Mouse (Mus musculus): ENCODE measurements around the gene 3110082I17Rik. TPM values are rescaled to one million over a fixed set of nuclear protein-coding genes. Genes with fewer than 3 reads are reported as not detected.

The 3110082I17Rik gene
- total and polyA plus RNA-seq, 2 experiments from 2014 or later, result 4.3 to 14.9 TPM

- DNase-seq (ENCODE audit: low spot score) (no peak), ATAC-seq (ENCODE audit: low FRiP score) (no peak)
- no peaks in the 10 kb centered on the region for H3K9me3 ChIP-seq (ENCODE audit: low read length)
- H3K4me2 ChIP-seq (ENCODE audit: low read depth, low read length, poor library complexity, severe bottlenecking), result no peak overlapping the region
- no peak overlapping the region for H3K27ac ChIP-seq (ENCODE audit: low read depth, low read length)
- H3K4me1 ChIP-seq (ENCODE audit: insufficient read depth, low read length), result no peaks in the 10 kb centered on the region
- 71% methylated on average over 2 of the region's 2 CpGs for WGBS
- peaks cover 8% of the 10 kb centered on the region for H3K36me3 ChIP-seq (ENCODE audit: insufficient read depth, low read length)
- H3K9ac ChIP-seq (replicated peaks; ENCODE audit: low read length, poor library complexity, severe bottlenecking), result no peak overlapping the region
- H3K27me3 ChIP-seq (ENCODE audit: insufficient read depth, low read length), result no peaks in the 10 kb centered on the region
- TF ChIP-seq CTCF (IDR thresholded peaks at IDR 0.05), result no peak
- H3K4me3 ChIP-seq (ENCODE audit: low read depth, low read length), result no peak overlapping the region
These were observed 6.0 kb upstream of the 3110082I17Rik start for GRCm38 (mm10) chr5:139466373-139466772.

- Histone ChIP-seq H3K9me3 (ENCODE audit: low read length) (no peaks in the 10 kb centered on the region), H3K36me3 (ENCODE audit: insufficient read depth, low read length) (no peaks in the 10 kb centered on the region), H3K4me2 (ENCODE audit: low read depth, low read length, poor library complexity, severe bottlenecking) (no peak overlapping the region), H3K4me1 (ENCODE audit: insufficient read depth, low read length) (no peaks in the 10 kb centered on the region), H3K27me3 (ENCODE audit: insufficient read depth, low read length) (no peaks in the 10 kb centered on the region), H3K27ac (ENCODE audit: low read depth, low read length) (no peak overlapping the region), H3K4me3 (ENCODE audit: low read depth, low read length) (no peak overlapping the region), H3K9ac (replicated peaks; ENCODE audit: low read length, poor library complexity, severe bottlenecking) (no peak overlapping the region)
- no peak for DNase-seq (ENCODE audit: low spot score)
- no peak for ATAC-seq (ENCODE audit: low FRiP score)
- WGBS, result 67% methylated on average over 4 of the region's 4 CpGs
- no peak for TF ChIP-seq CTCF (IDR thresholded peaks at IDR 0.05)
These were observed 4.5 kb upstream of the 3110082I17Rik start for GRCm38 (mm10) chr5:139464874-139465273.

GRCm38 (mm10) chr5:139459938-139460337, 389 bp downstream of the 3110082I17Rik start:
- no peaks in the 10 kb centered on the region for H3K9me3 ChIP-seq (ENCODE audit: low read length)
- H3K9ac ChIP-seq (replicated peaks; ENCODE audit: low read length, poor library complexity, severe bottlenecking), result peak overlapping the region; percentile 59
- TF ChIP-seq CTCF (IDR thresholded peaks at IDR 0.05), result no peak
- H3K4me2 ChIP-seq (ENCODE audit: low read depth, low read length, poor library complexity, severe bottlenecking), result peak overlapping the region; percentile 84
- peak overlapping the region; percentile 55 for H3K4me3 ChIP-seq (ENCODE audit: low read depth, low read length)
- ATAC-seq (ENCODE audit: low FRiP score), result peak; percentile 42; the same call in 1 of the 2 replicates
- 8% methylated on average over 10 of the region's 10 CpGs for WGBS
- H3K4me1 ChIP-seq (ENCODE audit: insufficient read depth, low read length), result peaks cover 7% of the 10 kb centered on the region
- H3K27me3 ChIP-seq (ENCODE audit: insufficient read depth, low read length), result no peaks in the 10 kb centered on the region
- no peak overlapping the region for H3K27ac ChIP-seq (ENCODE audit: low read depth, low read length)
- DNase-seq (ENCODE audit: low spot score), result no peak
- peaks cover 4% of the 10 kb centered on the region; the same call in 1 of the 2 replicates for H3K36me3 ChIP-seq (ENCODE audit: insufficient read depth, low read length)

- no peak overlapping the region for H3K4me2 ChIP-seq (ENCODE audit: low read depth, low read length, poor library complexity, severe bottlenecking)
- H3K36me3 ChIP-seq (ENCODE audit: insufficient read depth, low read length), result peaks cover 5% of the 10 kb centered on the region; the same call in 1 of the 2 replicates
- no peaks in the 10 kb centered on the region for H3K27me3 ChIP-seq (ENCODE audit: insufficient read depth, low read length)
- no peak overlapping the region for H3K4me3 ChIP-seq (ENCODE audit: low read depth, low read length)
- no peak for TF ChIP-seq CTCF (IDR thresholded peaks at IDR 0.05)
- no peak overlapping the region for H3K27ac ChIP-seq (ENCODE audit: low read depth, low read length)
- WGBS, result 93% methylated on average over 8 of the region's 8 CpGs
- no peak for ATAC-seq (ENCODE audit: low FRiP score)
- no peaks in the 10 kb centered on the region for H3K9me3 ChIP-seq (ENCODE audit: low read length)
- DNase-seq (ENCODE audit: low spot score), result no peak
- peaks cover 7% of the 10 kb centered on the region for H3K4me1 ChIP-seq (ENCODE audit: insufficient read depth, low read length)
- H3K9ac ChIP-seq (replicated peaks; ENCODE audit: low read length, poor library complexity, severe bottlenecking), result no peak overlapping the region
These were observed 3.1 kb downstream of the 3110082I17Rik start for GRCm38 (mm10) chr5:139457241-139457640.

DNA sequence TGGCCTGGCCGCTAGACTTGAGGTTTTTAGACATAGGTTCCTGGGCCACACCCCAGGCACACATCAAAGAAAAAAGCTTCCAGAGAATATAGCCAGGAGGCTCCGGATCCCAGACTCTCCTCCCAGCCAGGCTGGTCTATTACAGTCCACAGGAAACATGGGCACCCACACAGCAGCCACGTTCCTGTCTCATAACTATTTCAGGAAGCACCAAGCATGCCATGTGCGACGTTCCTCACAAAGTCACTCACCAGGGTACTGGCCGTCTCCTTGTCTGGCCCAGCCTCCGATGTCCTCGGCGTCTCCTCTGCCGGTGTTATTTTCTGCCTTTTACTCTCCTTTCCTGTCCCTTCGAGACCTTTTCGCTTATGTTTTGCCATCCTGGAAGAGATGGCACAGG, 5.2 kb downstream of the 3110082I17Rik start:
- H3K36me3 ChIP-seq (ENCODE audit: insufficient read depth, low read length), result peaks cover 5% of the 10 kb centered on the region; the same call in 1 of the 2 replicates
- H3K9ac ChIP-seq (replicated peaks; ENCODE audit: low read length, poor library complexity, severe bottlenecking), result no peak overlapping the region
- no peak overlapping the region for H3K27ac ChIP-seq (ENCODE audit: low read depth, low read length)
- no peak overlapping the region for H3K4me2 ChIP-seq (ENCODE audit: low read depth, low read length, poor library complexity, severe bottlenecking)
- H3K4me1 ChIP-seq (ENCODE audit: insufficient read depth, low read length), result peaks cover 7% of the 10 kb centered on the region
- 90% methylated on average over 12 of the region's 12 CpGs for WGBS
- H3K27me3 ChIP-seq (ENCODE audit: insufficient read depth, low read length), result no peaks in the 10 kb centered on the region
- H3K9me3 ChIP-seq (ENCODE audit: low read length), result no peaks in the 10 kb centered on the region
- H3K4me3 ChIP-seq (ENCODE audit: low read depth, low read length), result no peak overlapping the region
- no peak for TF ChIP-seq CTCF (IDR thresholded peaks at IDR 0.05)
- ATAC-seq (ENCODE audit: low FRiP score), result no peak
- DNase-seq (ENCODE audit: low spot score), result no peak

DNA sequence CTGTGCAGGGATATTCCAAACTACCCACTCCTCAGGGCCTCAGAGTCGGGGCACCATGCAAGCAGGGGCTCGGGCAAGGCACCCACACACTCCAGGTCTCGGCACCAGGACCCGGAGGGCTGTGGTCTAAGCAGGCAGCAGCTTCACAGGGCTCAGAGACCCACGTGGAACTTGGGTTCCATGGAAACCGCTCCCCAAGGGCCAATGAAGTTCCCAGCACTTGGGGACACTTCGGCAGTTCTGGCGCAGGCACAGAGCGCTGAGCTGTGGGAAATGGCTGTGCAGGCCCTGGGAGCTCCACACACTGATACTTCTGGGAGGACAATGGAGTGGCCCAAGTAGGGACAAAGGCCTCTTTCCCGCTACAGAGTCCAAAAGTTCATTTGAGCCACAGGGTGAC, 7.3 kb downstream of the 3110082I17Rik start:
- H3K4me1 ChIP-seq (ENCODE audit: insufficient read depth, low read length), result no peaks in the 10 kb centered on the region
- H3K9ac ChIP-seq (replicated peaks; ENCODE audit: low read length, poor library complexity, severe bottlenecking), result 0 out of 2 replicates have a peak overlapping the region, but pooled peaks have one; percentile 1
- H3K27me3 ChIP-seq (ENCODE audit: insufficient read depth, low read length), result no peaks in the 10 kb centered on the region
- H3K36me3 ChIP-seq (ENCODE audit: insufficient read depth, low read length), result peaks cover 5% of the 10 kb centered on the region; the same call in 1 of the 2 replicates
- H3K4me3 ChIP-seq (ENCODE audit: low read depth, low read length), result no peak overlapping the region
- H3K27ac ChIP-seq (ENCODE audit: low read depth, low read length), result no peak overlapping the region
- WGBS, result 89% methylated on average over 10 of the region's 10 CpGs
- H3K9me3 ChIP-seq (ENCODE audit: low read length), result no peaks in the 10 kb centered on the region
- no peak for DNase-seq (ENCODE audit: low spot score)
- no peak for TF ChIP-seq CTCF (IDR thresholded peaks at IDR 0.05)
- H3K4me2 ChIP-seq (ENCODE audit: low read depth, low read length, poor library complexity, severe bottlenecking), result no peak overlapping the region
- ATAC-seq (ENCODE audit: low FRiP score), result no peak
